Mouse (Mus musculus) G1E (cell line): ENCODE results near the gene C730034F03Rik.

Experiments used
- POLR2AphosphoS5 ChIP-seq: IDR thresholded peaks from 2 replicates; pipeline ENCODE4 v1.6.1; 2012; ENCODE audit warnings: low read depth, low read length, inconsistent platforms; ENCODE audit not compliant: insufficient replicate concordance
- TAL1 ChIP-seq: conservative IDR thresholded peaks from 2 replicates; pipeline ENCODE4 v1.6.1; 2012; ENCODE audit warnings: low read depth, low read length, inconsistent platforms, mixed read lengths

DNA sequence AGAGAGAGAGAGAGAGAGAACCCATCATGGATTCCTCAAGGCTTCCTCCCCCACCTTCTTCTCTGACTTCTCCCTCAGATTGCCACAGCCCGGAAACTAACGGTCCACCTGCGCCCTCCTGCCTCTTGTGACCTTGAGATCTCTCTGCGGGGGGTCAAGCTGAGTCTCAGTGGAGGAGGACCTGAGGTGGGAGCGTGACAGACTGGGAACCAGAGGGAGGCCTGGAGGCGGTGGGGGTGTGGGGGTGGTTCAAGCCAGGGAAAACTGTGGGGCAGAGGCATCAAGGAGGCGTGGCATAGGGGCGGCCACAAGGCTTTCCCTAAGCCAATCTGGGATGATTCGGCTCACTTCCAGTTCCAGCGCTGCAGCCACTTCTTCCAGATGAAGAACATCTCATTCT, 30.9 kb downstream of the C730034F03Rik start:
- TF ChIP-seq TAL1: no peak
- TF ChIP-seq POLR2AphosphoS5: no peak
